Mouse (Mus musculus): ENCODE measurements around the gene Prss27. TPM values are rescaled to one million over a fixed set of nuclear protein-coding genes. Genes with fewer than 3 reads are reported as not detected.

Prss27 gene
- polyA plus RNA-seq, 1 experiment from 2014 or later: 1.0 TPM

DNA sequence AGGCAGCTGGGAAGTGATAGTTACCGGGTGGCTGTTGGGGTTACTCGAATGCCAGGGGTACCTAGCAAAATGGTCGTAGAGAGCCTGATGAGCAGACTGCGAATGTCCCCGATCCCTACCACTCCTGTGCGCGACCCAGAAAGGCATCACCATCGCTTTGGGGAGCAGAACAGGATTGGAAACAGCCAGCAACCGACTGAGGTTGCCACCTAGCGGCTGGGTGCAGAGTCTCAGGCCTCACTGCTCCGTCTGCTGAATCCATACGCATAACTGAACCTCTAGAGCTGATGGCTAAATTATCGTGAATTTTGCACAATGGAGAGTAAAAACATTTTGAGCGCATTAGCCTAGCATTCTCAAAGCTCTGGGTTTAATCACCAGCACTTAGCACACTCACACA, 22.2 kb upstream of the Prss27 start:
- H3K4me1 ChIP-seq (ENCODE audit: control insufficient read depth, insufficient read depth, low read length): peaks cover 3% of the 10 kb centered on the region; the same call in 1 of the 2 replicates
- no peak overlapping the region for H3K27ac ChIP-seq (replicated peaks; ENCODE audit: low read depth, low read length)
- DNase-seq (ENCODE audit: low spot score) (no peak), ATAC-seq (ENCODE audit: low read depth) (no peak)
- H3K9me3 ChIP-seq (ENCODE audit: control insufficient read depth, low read length): no peaks in the 10 kb centered on the region
- no peak overlapping the region for H3K4me2 ChIP-seq (ENCODE audit: low read depth, low read length)
- H3K27me3 ChIP-seq (replicated peaks; ENCODE audit: control insufficient read depth, insufficient read depth, low read length): no peaks in the 10 kb centered on the region
- no peak overlapping the region for H3K9ac ChIP-seq (ENCODE audit: low read depth, low read length)
- 30% methylated on average over 14 of the region's 14 CpGs for WGBS
- H3K4me3 ChIP-seq (ENCODE audit: low read depth, low read length): no peak overlapping the region
- H3K36me3 ChIP-seq (ENCODE audit: control insufficient read depth, insufficient read depth, low read length): no peaks in the 10 kb centered on the region

- Histone ChIP-seq H3K36me3 (ENCODE audit: control insufficient read depth, insufficient read depth, low read length) (no peaks in the 10 kb centered on the region), H3K9me3 (ENCODE audit: control insufficient read depth, low read length) (no peaks in the 10 kb centered on the region), H3K27ac (replicated peaks; ENCODE audit: low read depth, low read length) (peak overlapping the region; percentile 61), H3K9ac (ENCODE audit: low read depth, low read length) (no peak overlapping the region), H3K27me3 (replicated peaks; ENCODE audit: control insufficient read depth, insufficient read depth, low read length) (no peaks in the 10 kb centered on the region), H3K4me1 (ENCODE audit: control insufficient read depth, insufficient read depth, low read length) (peaks cover 8% of the 10 kb centered on the region; the same call in 1 of the 2 replicates), H3K4me3 (ENCODE audit: low read depth, low read length) (no peak overlapping the region), H3K4me2 (ENCODE audit: low read depth, low read length) (no peak overlapping the region)
- WGBS: 37% methylated on average over 6 of the region's 6 CpGs
- peak; percentile 70; the same call in 1 of the 2 replicates for ATAC-seq (ENCODE audit: low read depth)
- peak; percentile 79 for DNase-seq (ENCODE audit: low spot score)
Measured at GRCm38 (mm10) chr17:24020696-24021095, 17.2 kb upstream of the Prss27 start.

DNA sequence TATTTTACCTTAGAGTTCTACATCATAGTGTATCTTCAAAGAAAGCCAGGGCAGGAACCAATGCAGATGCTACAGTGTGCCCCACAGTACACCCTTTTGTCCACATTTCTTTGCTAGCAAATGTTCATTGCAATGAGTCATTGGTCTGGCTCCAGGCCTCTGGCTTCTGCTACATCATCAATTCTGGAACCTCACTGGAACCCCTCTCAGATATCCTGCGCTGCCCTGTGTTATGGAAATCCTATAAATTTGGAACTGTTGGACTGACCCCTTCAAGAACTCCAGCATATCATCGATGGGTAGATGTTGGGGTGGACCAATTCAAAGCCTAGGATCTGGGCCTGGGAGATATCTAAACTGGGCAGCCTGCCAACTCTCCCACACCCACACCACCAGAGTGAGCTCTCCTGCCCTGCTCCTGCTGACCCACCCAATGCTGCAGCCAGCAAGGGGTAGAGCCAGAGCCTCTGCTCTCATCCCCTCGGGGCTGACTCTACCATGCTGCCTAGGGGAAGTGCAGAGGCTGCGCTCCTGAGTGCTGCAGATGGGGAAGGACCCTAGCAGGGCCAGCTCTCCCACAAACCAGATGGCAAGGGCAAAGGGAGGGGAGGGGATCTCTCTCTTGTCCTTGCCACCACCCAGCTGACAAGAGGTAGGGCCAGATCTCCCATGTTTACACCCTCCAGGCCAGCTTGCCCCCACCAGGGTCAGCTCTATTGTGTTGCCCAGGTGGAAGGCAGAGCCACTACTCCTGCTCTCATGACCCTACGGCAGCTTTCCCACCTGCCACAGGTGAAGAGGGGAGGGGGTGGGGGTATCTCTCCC, 16.4 kb upstream of the Prss27 start:
- no peaks in the 10 kb centered on the region for H3K27me3 ChIP-seq (replicated peaks; ENCODE audit: control insufficient read depth, insufficient read depth, low read length)
- no peak overlapping the region for H3K4me3 ChIP-seq (ENCODE audit: low read depth, low read length)
- H3K9me3 ChIP-seq (ENCODE audit: control insufficient read depth, low read length): no peaks in the 10 kb centered on the region
- H3K4me1 ChIP-seq (ENCODE audit: control insufficient read depth, insufficient read depth, low read length): peaks cover 8% of the 10 kb centered on the region; the same call in 1 of the 2 replicates
- no peak overlapping the region for H3K4me2 ChIP-seq (ENCODE audit: low read depth, low read length)
- peak overlapping the region; percentile 46; the same call in 1 of the 2 replicates for H3K27ac ChIP-seq (replicated peaks; ENCODE audit: low read depth, low read length)
- 68% methylated on average over 5 of the region's 5 CpGs for WGBS
- DNase-seq (ENCODE audit: low spot score) (no peak), ATAC-seq (ENCODE audit: low read depth) (no peak)
- H3K36me3 ChIP-seq (ENCODE audit: control insufficient read depth, insufficient read depth, low read length): no peaks in the 10 kb centered on the region
- no peak overlapping the region for H3K9ac ChIP-seq (ENCODE audit: low read depth, low read length)

GRCm38 (mm10) chr17:24029477-24029876, 8.5 kb upstream of the Prss27 start:
- H3K4me3 ChIP-seq (ENCODE audit: low read depth, low read length): no peak overlapping the region
- H3K36me3 ChIP-seq (ENCODE audit: control insufficient read depth, insufficient read depth, low read length): no peaks in the 10 kb centered on the region
- no peak overlapping the region for H3K9ac ChIP-seq (ENCODE audit: low read depth, low read length)
- no peaks in the 10 kb centered on the region for H3K4me1 ChIP-seq (ENCODE audit: control insufficient read depth, insufficient read depth, low read length)
- H3K27me3 ChIP-seq (replicated peaks; ENCODE audit: control insufficient read depth, insufficient read depth, low read length): no peaks in the 10 kb centered on the region
- no peak overlapping the region for H3K27ac ChIP-seq (replicated peaks; ENCODE audit: low read depth, low read length)
- ATAC-seq (ENCODE audit: low read depth): no peak
- H3K4me2 ChIP-seq (ENCODE audit: low read depth, low read length): no peak overlapping the region
- WGBS: 58% methylated on average over 7 of the region's 7 CpGs
- no peak for DNase-seq (ENCODE audit: low spot score)
- no peaks in the 10 kb centered on the region for H3K9me3 ChIP-seq (ENCODE audit: control insufficient read depth, low read length)

- no peak overlapping the region for H3K4me2 ChIP-seq (ENCODE audit: low read depth, low read length)
- DNase-seq (ENCODE audit: low spot score): no peak
- WGBS: 81% methylated on average over 22 of the region's 22 CpGs
- H3K9me3 ChIP-seq (ENCODE audit: control insufficient read depth, low read length): no peaks in the 10 kb centered on the region
- no peak overlapping the region for H3K9ac ChIP-seq (ENCODE audit: low read depth, low read length)
- no peak for ATAC-seq (ENCODE audit: low read depth)
- H3K36me3 ChIP-seq (ENCODE audit: control insufficient read depth, insufficient read depth, low read length): no peaks in the 10 kb centered on the region
- no peak overlapping the region for H3K27ac ChIP-seq (replicated peaks; ENCODE audit: low read depth, low read length)
- H3K4me1 ChIP-seq (ENCODE audit: control insufficient read depth, insufficient read depth, low read length): no peaks in the 10 kb centered on the region
- no peak overlapping the region for H3K4me3 ChIP-seq (ENCODE audit: low read depth, low read length)
- no peaks in the 10 kb centered on the region for H3K27me3 ChIP-seq (replicated peaks; ENCODE audit: control insufficient read depth, insufficient read depth, low read length)
Measured at GRCm38 (mm10) chr17:24030551-24030950, 7.4 kb upstream of the Prss27 start.

- Histone ChIP-seq H3K4me1 (ENCODE audit: control insufficient read depth, insufficient read depth, low read length) (no peaks in the 10 kb centered on the region), H3K9me3 (ENCODE audit: control insufficient read depth, low read length) (no peaks in the 10 kb centered on the region), H3K4me3 (ENCODE audit: low read depth, low read length) (no peak overlapping the region), H3K27me3 (replicated peaks; ENCODE audit: control insufficient read depth, insufficient read depth, low read length) (no peaks in the 10 kb centered on the region), H3K36me3 (ENCODE audit: control insufficient read depth, insufficient read depth, low read length) (no peaks in the 10 kb centered on the region), H3K27ac (replicated peaks; ENCODE audit: low read depth, low read length) (no peak overlapping the region), H3K4me2 (ENCODE audit: low read depth, low read length) (no peak overlapping the region), H3K9ac (ENCODE audit: low read depth, low read length) (no peak overlapping the region)
- no peak for DNase-seq (ENCODE audit: low spot score)
- 68% methylated on average over 7 of the region's 7 CpGs for WGBS
- ATAC-seq (ENCODE audit: low read depth): no peak
Measured at GRCm38 (mm10) chr17:24035087-24035486, 2.9 kb upstream of the Prss27 start.

DNA sequence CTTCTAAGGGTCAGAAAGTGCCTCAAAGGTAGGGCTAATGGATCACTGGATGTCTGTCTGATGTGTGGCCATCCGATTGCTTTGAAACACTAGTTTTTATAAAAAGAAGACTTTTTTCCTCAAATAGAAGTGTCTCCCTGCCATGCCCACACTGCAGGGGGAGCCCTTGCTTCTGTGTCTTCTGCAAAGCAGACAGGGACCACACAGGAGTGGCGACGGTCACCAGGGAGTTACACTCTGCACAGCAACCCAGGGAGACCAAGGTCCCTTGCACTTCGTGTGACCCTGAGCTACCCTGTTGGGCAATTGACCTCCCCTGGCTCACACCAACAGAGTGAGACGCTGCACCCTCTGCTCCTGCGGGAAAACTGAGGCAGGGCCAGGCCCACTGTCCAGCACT, 990 bp upstream of the Prss27 start:
- Histone ChIP-seq H3K27me3 (replicated peaks; ENCODE audit: control insufficient read depth, insufficient read depth, low read length) (no peaks in the 10 kb centered on the region), H3K36me3 (ENCODE audit: control insufficient read depth, insufficient read depth, low read length) (no peaks in the 10 kb centered on the region), H3K9me3 (ENCODE audit: control insufficient read depth, low read length) (no peaks in the 10 kb centered on the region), H3K4me2 (ENCODE audit: low read depth, low read length) (no peak overlapping the region), H3K9ac (ENCODE audit: low read depth, low read length) (no peak overlapping the region), H3K4me3 (ENCODE audit: low read depth, low read length) (no peak overlapping the region), H3K27ac (replicated peaks; ENCODE audit: low read depth, low read length) (no peak overlapping the region), H3K4me1 (ENCODE audit: control insufficient read depth, insufficient read depth, low read length) (no peaks in the 10 kb centered on the region)
- WGBS: 67% methylated on average over 6 of the region's 6 CpGs
- no peak for DNase-seq (ENCODE audit: low spot score)
- no peak for ATAC-seq (ENCODE audit: low read depth)

GRCm38 (mm10) chr17:24037360-24037759, 584 bp upstream of the Prss27 start:
- Histone ChIP-seq H3K36me3 (ENCODE audit: control insufficient read depth, insufficient read depth, low read length) (no peaks in the 10 kb centered on the region), H3K9ac (ENCODE audit: low read depth, low read length) (no peak overlapping the region), H3K27me3 (replicated peaks; ENCODE audit: control insufficient read depth, insufficient read depth, low read length) (no peaks in the 10 kb centered on the region), H3K27ac (replicated peaks; ENCODE audit: low read depth, low read length) (no peak overlapping the region), H3K9me3 (ENCODE audit: control insufficient read depth, low read length) (no peaks in the 10 kb centered on the region), H3K4me3 (ENCODE audit: low read depth, low read length) (no peak overlapping the region), H3K4me2 (ENCODE audit: low read depth, low read length) (no peak overlapping the region), H3K4me1 (ENCODE audit: control insufficient read depth, insufficient read depth, low read length) (no peaks in the 10 kb centered on the region)
- ATAC-seq (ENCODE audit: low read depth): no peak
- 82% methylated on average over 11 of the region's 13 CpGs for WGBS
- DNase-seq (ENCODE audit: low spot score): no peak

GRCm38 (mm10) chr17:24044482-24044881, 6.5 kb downstream of the Prss27 start:
- Histone ChIP-seq H3K9me3 (ENCODE audit: control insufficient read depth, low read length) (no peaks in the 10 kb centered on the region), H3K4me3 (ENCODE audit: low read depth, low read length) (no peak overlapping the region), H3K27ac (replicated peaks; ENCODE audit: low read depth, low read length) (no peak overlapping the region), H3K9ac (ENCODE audit: low read depth, low read length) (no peak overlapping the region), H3K27me3 (replicated peaks; ENCODE audit: control insufficient read depth, insufficient read depth, low read length) (no peaks in the 10 kb centered on the region), H3K36me3 (ENCODE audit: control insufficient read depth, insufficient read depth, low read length) (peaks cover 26% of the 10 kb centered on the region), H3K4me1 (ENCODE audit: control insufficient read depth, insufficient read depth, low read length) (no peaks in the 10 kb centered on the region), H3K4me2 (ENCODE audit: low read depth, low read length) (no peak overlapping the region)
- 40% methylated on average over 5 of the region's 5 CpGs for WGBS
- ATAC-seq (ENCODE audit: low read depth) (no peak), DNase-seq (ENCODE audit: low spot score) (no peak)
